Mouse (Mus musculus) testis, adult 2 months (tissue): ENCODE results near the gene Ezr. TPM values are rescaled to one million over a fixed set of nuclear protein-coding genes. Genes with fewer than 3 reads are reported as not detected.

Experiments used
- H3K27ac ChIP-seq: fragments of 200-500 bp; 2 replicates; pipeline ENCODE4 v1.5.1; 2012; ENCODE audit warnings: low read depth, low read length; ENCODE audit not compliant: control insufficient read depth, insufficient read depth
- H3K27me3 ChIP-seq: fragments of 200-500 bp; 2 replicates; pipeline ENCODE4 v1.6.1; 2012; ENCODE audit warnings: mild to moderate bottlenecking, low read length, moderate library complexity; ENCODE audit not compliant: control insufficient read depth, insufficient read depth
- H3K36me3 ChIP-seq: fragments of 200-500 bp; 2 replicates; pipeline ENCODE4 v1.6.1; 2012; ENCODE audit warnings: mild to moderate bottlenecking, low read length; ENCODE audit not compliant: control insufficient read depth, insufficient read depth
- H3K4me1 ChIP-seq: fragments of 200-500 bp; 2 replicates; pipeline ENCODE4 v1.6.1; 2012; ENCODE audit warnings: low read length; ENCODE audit not compliant: control insufficient read depth, insufficient read depth
- H3K4me3 ChIP-seq: fragments of 200-500 bp; 2 replicates; pipeline ENCODE4 v1.5.1; 2012; ENCODE audit warnings: low read depth, mild to moderate bottlenecking, low read length, moderate library complexity, mixed read lengths; ENCODE audit not compliant: control insufficient read depth
- CTCF ChIP-seq: fragments of 200-500 bp; IDR thresholded peaks from 2 replicates; pipeline ENCODE4 v1.5.1; 2012; ENCODE audit warnings: low read depth, mild to moderate bottlenecking, inconsistent platforms, low read length, moderate library complexity; ENCODE audit not compliant: control insufficient read depth, insufficient read depth, insufficient replicate concordance
- POLR2A ChIP-seq: fragments of 200-500 bp; IDR thresholded peaks from 2 replicates; pipeline ENCODE4 v1.6.1; 2012; ENCODE audit warnings: low read depth, mild to moderate bottlenecking, inconsistent platforms, low read length, moderate library complexity; ENCODE audit not compliant: control insufficient read depth
- polyA plus RNA-seq: library from polyadenylated mRNA; depleted of rRNA; stranded (reverse); fragments of >200 nt; gene quantifications from 2 replicates; pipeline ENCODE4 v1.2.3, GENCODE M21; 2012

Gene Ezr
- polyA plus RNA-seq, 1 experiment = 4.5 TPM

DNA sequence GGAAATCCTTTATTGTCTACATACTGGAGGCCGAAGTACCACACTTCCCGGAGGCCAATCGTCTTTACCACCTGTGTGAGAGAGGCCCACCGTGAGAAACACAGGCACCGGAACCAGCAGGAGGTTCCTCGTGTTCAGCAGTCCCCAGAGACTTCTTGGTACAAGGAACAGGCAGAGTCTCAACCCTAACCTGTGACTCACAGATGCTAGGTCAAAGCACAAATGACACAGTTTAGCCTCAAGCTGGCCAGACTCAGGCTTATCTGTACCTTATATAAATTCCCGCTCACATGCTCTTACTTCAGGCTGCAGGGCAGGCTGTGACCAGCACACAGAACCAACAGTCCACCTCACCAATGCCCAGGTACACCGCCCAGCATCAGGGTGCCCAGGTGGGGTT lies 26.7 kb downstream of the Ezr start:
- Histone ChIP-seq H3K4me3 (no peak overlapping the region), H3K27ac (no peak overlapping the region), H3K36me3 (no peaks in the 10 kb centered on the region), H3K27me3 (no peaks in the 10 kb centered on the region), H3K4me1 (no peaks in the 10 kb centered on the region)
- TF ChIP-seq CTCF (no peak), POLR2A (no peak)

DNA sequence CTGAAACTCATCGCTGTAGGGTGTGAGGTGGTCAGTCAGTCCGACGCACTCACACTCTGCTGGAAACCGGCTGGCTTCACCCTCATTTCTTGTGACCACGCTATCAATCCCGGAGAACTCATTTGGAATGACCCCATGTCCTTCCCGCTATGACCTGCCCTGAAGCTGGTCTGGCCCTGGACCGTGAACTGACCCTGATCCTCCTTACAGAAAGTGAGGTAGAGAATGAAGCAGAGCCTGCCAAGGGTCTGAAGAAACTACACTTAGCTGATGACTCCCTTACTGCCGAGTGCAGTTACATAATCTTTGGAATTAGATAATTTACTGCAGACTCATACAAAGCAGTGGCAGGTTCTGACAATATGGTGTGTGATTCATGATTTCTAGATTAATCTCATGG lies 27.4 kb downstream of the Ezr start:
- Histone ChIP-seq H3K36me3 (no peaks in the 10 kb centered on the region), H3K27ac (no peak overlapping the region), H3K4me1 (no peaks in the 10 kb centered on the region), H3K27me3 (no peaks in the 10 kb centered on the region), H3K4me3 (no peak overlapping the region)
- no peak for TF ChIP-seq POLR2A
- no peak for TF ChIP-seq CTCF

DNA sequence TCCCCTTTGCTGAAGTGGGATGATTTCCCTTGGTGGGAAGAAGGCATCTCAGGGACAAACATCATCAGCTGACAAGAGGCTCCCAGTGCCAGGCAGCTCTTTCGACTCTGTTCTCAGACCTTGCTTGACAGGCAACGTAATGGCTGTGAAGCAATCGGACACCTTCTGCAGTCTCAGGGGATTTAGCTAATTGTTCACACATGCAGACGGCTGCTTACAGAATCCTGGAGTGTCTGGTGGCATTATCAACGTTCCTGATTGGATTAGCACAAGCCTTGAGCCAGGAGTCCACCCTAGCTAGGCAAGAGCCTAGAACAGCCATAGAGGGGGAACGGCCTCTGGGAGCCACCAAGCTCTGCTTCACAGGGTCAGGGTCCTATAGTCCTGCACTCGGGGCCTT lies 30.2 kb downstream of the Ezr start:
- Histone ChIP-seq H3K4me3 (no peak overlapping the region), H3K36me3 (no peaks in the 10 kb centered on the region), H3K4me1 (no peaks in the 10 kb centered on the region), H3K27ac (no peak overlapping the region), H3K27me3 (no peaks in the 10 kb centered on the region)
- TF ChIP-seq CTCF = no peak
- no peak for TF ChIP-seq POLR2A

DNA sequence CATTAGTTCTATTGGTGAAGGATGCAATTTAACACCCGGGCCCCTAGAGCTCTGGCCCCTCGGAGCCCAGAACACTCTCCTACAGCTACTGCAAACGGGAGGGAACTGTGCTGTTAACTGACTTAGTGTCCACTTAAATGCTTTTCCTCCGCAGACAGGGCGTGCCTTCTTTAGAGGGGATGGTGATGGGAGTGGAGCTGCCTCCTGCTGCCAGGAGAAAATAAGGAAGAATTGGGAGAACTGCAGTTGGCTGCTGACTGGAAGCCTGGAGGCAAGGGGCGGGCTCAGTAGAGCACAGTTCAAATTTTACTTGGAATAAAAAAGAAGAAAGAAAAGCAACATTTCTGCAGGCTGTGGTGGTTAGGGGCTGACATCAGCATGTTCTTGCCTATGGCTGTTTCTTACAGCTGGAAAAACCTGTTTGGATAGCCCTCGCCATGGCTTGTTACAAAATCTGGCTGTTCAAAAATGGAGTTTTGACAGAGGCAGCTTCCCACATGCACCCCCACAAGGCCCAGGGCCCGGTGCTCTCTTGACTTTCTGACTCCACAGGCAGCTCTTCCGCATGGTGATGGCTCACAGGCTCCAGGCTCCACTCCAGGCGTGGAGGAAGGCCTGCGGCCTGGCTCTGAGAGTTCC lies 31.2 kb downstream of the Ezr start:
- no peaks in the 10 kb centered on the region for H3K4me1 ChIP-seq
- H3K4me3 ChIP-seq = no peak overlapping the region
- H3K36me3 ChIP-seq = no peaks in the 10 kb centered on the region
- no peak for TF ChIP-seq CTCF
- TF ChIP-seq POLR2A = no peak
- no peak overlapping the region for H3K27ac ChIP-seq
- no peaks in the 10 kb centered on the region for H3K27me3 ChIP-seq

DNA sequence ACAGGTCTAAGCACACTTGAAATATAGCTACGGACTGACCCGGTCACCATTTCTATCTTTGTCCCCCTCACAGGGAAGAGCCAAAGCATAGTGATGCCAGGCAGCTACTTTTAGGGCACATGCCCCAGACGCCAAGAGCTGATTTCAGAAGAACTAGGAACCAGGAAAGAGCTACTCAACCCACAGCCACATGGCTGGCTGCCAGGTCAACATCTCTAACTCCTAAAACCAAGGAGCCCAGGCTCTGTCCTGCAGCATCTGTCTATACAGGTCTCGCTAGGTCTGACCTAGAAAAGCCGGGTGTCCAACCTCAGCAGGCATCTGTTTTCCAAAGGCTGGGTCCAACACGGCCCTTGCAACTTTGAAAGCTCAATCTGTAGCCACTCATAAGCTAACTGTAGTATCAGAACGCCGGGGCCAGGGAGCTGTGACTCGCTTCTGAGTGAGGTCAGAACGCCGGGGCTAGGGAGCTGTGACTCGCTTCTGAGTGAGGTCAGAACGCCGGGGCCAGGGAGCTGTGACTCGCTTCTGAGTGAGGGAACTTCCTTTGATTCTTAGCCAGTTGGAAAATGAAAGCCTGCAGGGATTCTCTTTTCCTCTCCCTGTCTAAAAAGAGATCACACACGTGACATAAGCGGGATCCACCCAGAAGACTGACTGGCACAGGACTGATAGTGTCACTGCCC lies 33.7 kb downstream of the Ezr start:
- TF ChIP-seq CTCF (no peak), POLR2A (no peak)
- Histone ChIP-seq H3K27ac (no peak overlapping the region), H3K36me3 (no peaks in the 10 kb centered on the region), H3K27me3 (no peaks in the 10 kb centered on the region), H3K4me3 (no peak overlapping the region), H3K4me1 (no peaks in the 10 kb centered on the region)

DNA sequence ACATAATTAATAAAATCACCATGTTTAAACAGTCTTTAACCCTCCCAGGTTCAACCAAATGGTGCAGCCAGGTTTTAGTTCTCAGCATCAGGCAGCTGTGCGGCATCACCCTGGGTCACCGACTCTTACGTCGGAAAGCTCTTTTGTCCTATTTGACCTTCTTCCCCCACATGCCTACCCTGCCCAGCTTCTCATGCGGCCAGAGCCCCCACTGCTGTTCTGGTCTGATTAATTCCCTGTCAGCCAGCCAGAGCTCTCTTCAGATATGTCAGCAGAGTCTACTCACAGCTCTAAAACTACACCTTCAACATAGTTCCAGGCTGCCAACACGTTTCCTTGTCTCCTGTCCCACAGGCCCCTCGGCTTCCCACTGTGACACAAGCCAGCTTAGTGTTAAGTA lies 35.1 kb downstream of the Ezr start:
- no peaks in the 10 kb centered on the region for H3K4me1 ChIP-seq
- no peaks in the 10 kb centered on the region for H3K36me3 ChIP-seq

DNA sequence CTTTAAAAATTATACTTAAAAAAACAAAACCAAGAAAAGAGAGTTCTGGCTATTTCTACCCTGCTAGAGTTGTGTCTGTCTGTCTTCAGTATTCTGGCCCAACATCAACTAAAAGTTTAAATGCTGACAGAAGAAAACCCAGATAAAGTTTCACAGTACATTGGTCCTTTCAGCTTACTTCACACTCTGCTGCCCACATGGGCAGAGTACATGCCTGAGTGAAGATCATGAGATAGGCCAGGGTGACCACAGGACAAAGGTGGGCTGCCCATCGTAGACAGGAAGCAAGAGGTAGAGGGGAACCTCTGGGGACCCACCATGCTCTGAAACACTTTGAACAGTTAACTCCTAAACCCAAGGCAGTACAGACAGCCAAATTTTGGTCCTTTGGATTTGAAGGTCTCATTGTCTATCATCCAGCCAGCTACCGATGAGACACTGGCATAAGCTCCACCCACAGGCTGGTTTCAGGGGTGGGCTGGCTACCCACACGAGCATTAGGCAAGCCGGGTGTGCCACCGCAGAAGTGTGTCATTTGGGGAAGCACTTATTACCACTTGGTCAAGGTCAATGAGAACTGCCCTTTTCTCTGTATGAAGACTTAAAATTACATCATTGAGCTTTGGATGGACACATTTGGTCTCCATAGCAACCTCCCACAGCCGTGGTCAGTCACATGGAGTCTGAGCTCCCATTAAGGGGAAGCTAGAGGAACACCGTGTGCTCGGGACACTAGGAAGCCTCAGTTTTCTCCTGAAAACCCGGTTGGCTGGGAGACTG lies 35.9 kb downstream of the Ezr start:
- no peak for TF ChIP-seq POLR2A
- no peak for TF ChIP-seq CTCF
- no peak overlapping the region for H3K4me3 ChIP-seq
- no peaks in the 10 kb centered on the region for H3K36me3 ChIP-seq
- H3K4me1 ChIP-seq = no peaks in the 10 kb centered on the region
- no peak overlapping the region for H3K27ac ChIP-seq
- H3K27me3 ChIP-seq = no peaks in the 10 kb centered on the region

More for the DNA sequence above, 35.1 kb downstream of the Ezr start:
- Histone ChIP-seq H3K4me3 (no peak overlapping the region), H3K27ac (no peak overlapping the region), H3K27me3 (no peaks in the 10 kb centered on the region)
- no peak for TF ChIP-seq CTCF
- TF ChIP-seq POLR2A = no peak
